ENCODE assay signal across 17 mouse cellular contexts in the genomic region with DNA sequence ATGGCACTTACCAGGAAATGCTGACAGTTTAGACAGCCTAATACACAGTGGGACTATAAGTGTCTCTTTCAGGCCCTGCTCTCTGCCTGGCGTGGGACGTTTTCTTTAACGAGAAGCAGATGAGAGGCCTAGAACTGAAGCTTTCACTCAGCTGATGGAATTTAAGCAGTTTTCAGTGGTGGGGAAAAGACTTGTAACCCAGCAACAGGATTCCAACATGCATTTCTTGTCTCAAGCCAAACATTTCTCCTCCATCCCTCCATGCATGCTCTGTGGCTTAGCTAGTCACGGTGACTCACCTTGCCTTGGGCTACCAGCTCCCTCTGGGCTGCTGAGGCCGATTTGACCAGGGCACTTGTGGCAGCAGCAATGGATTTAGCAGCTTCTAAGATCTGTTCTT.
DNase-seq lines count a peak whose midpoint lies in the region; ATAC-seq lines count a peak whose summit lies in the region.
"Had no signal": no experiment of that assay in that cellular context is flagged by ENCODE, and none has a peak within 500 bp of the region (broad histone marks: within the 10 kb centered on the region; RNA-seq: fewer than 3 reads in every experiment).

No protein-coding gene starts in this region.

- no peak overlapping the region for H3K4me3 ChIP-seq in embryonic facial prominence, embryonic 12.5 days
- no peak overlapping the region for H3K4me3 ChIP-seq in limb, embryonic 11.5 days (ENCODE audit: low read depth, low read length)
- H3K4me3 ChIP-seq: liver, embryonic 15.5 days; midbrain, embryonic 12.5 days had no signal

- peak overlapping the region; percentile 90 for H3K27ac ChIP-seq in embryonic facial prominence, embryonic 12.5 days
- peak overlapping the region; percentile 79 for H3K27ac ChIP-seq in limb, embryonic 11.5 days (replicated peaks; ENCODE audit: low read depth, low read length)
- H3K27ac ChIP-seq: hindbrain, embryonic 14.5 days; liver, embryonic 15.5 days; midbrain, embryonic 12.5 days had no signal

- H3K9me3 ChIP-seq in embryonic facial prominence, embryonic 12.5 days = no peaks in the 10 kb centered on the region
- no peaks in the 10 kb centered on the region for H3K9me3 ChIP-seq in limb, embryonic 11.5 days (ENCODE audit: control insufficient read depth, low read length)
- H3K9me3 ChIP-seq: liver, embryonic 15.5 days; midbrain, embryonic 12.5 days had no signal

- DNase-seq in 3134 (ENCODE audit: extremely low read depth, insufficient read length, low spot score) = peak; percentile 63
- DNase-seq in NIH3T3 (ENCODE audit: low read depth) = peak; percentile 91
- peak; percentile 39 for DNase-seq in limb, embryonic 11.5 days (ENCODE audit: low spot score)
- no peak for DNase-seq in thymus, postnatal 4 days
- DNase-seq in adrenal gland, postnatal 25 days = no peak
- DNase-seq in c-Kit-positive CD71-positive TER-119-positive erythroid progenitor cells, embryonic 14.5 days (ENCODE audit: low spot score) = no peak
- DNase-seq: cerebellum, adult 11 months; cerebellum, postnatal 25 days; kidney, adult 2 months; kidney, postnatal 36 days; lung, postnatal 36 days; thymus, postnatal 25 days had no signal

- no peaks in the 10 kb centered on the region for H3K27me3 ChIP-seq in embryonic facial prominence, embryonic 12.5 days
- no peaks in the 10 kb centered on the region for H3K27me3 ChIP-seq in limb, embryonic 11.5 days (ENCODE audit: control insufficient read depth, insufficient read depth, low read length)
- H3K27me3 ChIP-seq: liver, embryonic 15.5 days; midbrain, embryonic 12.5 days had no signal

- WGBS in embryonic facial prominence, embryonic 12.5 days = 21% methylated on average over 5 of the region's 5 CpGs
- WGBS in limb, embryonic 11.5 days = 46% methylated on average over 5 of the region's 5 CpGs

- peaks cover 17% of the 10 kb centered on the region for H3K4me1 ChIP-seq in embryonic facial prominence, embryonic 12.5 days
- H3K4me1 ChIP-seq in limb, embryonic 11.5 days (ENCODE audit: control insufficient read depth, insufficient read depth, low read length) = peaks cover 10% of the 10 kb centered on the region; the same call in 1 of the 2 replicates
- H3K4me1 ChIP-seq: liver, embryonic 15.5 days; midbrain, embryonic 12.5 days had no signal

- no peak overlapping the region for H3K9ac ChIP-seq in embryonic facial prominence, embryonic 12.5 days
- no peak overlapping the region for H3K9ac ChIP-seq in limb, embryonic 11.5 days (ENCODE audit: low read length)
- H3K9ac ChIP-seq: hindbrain, embryonic 14.5 days; liver, embryonic 15.5 days; midbrain, embryonic 12.5 days had no signal

- peaks cover 10% of the 10 kb centered on the region for H3K36me3 ChIP-seq in embryonic facial prominence, embryonic 12.5 days
- no peaks in the 10 kb centered on the region; the same call in 1 of the 2 replicates for H3K36me3 ChIP-seq in limb, embryonic 11.5 days (ENCODE audit: control insufficient read depth, insufficient read depth, low read length)
- H3K36me3 ChIP-seq: liver, embryonic 15.5 days had no signal

- H3K4me2 ChIP-seq in embryonic facial prominence, embryonic 12.5 days (replicated peaks) = no peak overlapping the region
- no peak overlapping the region for H3K4me2 ChIP-seq in limb, embryonic 11.5 days (ENCODE audit: low read depth, severe bottlenecking)
- H3K4me2 ChIP-seq: hindbrain, embryonic 14.5 days; liver, embryonic 15.5 days; midbrain, embryonic 12.5 days had no signal

- 0 out of 2 replicates have a peak, but pooled peaks have one; percentile 28 for ATAC-seq in embryonic facial prominence, embryonic 12.5 days (ENCODE audit: insufficient number of reproducible peaks, insufficient read depth, low FRiP score, low TSS enrichment)
- no peak for ATAC-seq in limb, embryonic 11.5 days (ENCODE audit: insufficient number of reproducible peaks, low FRiP score, low TSS enrichment, low read depth)
- ATAC-seq: CD4-positive, CD25-positive, alpha-beta regulatory T cell, adult 4 months had no signal

Comparison
In these comparisons a context has a peak if more than half of its experiments do, and no peak if none do; other contexts are left out.
1. DNase-seq: peak in 3134 (single experiment), NIH3T3 (single experiment) and limb, embryonic 11.5 days (single experiment); none in thymus, postnatal 4 days (single experiment), adrenal gland, postnatal 25 days (single experiment) and c-Kit-positive CD71-positive TER-119-positive erythroid progenitor cells, embryonic 14.5 days (single experiment).